Mouse (Mus musculus) erythroblast, embryonic 14.5 days (primary cell): ENCODE results near the gene Wdr1. TPM values are rescaled to one million over a fixed set of nuclear protein-coding genes. Genes with fewer than 3 reads are reported as not detected.
"Not testable (repeated sequence)": the region's sequence is repeated elsewhere in the genome, so short reads cannot be mapped to it uniquely, and the experiment has no call there.

Experiments
- H3K27me3 ChIP-seq: 2 replicates; pipeline ENCODE4 v1.6.1; 2012; ENCODE audit warnings: inconsistent platforms; ENCODE audit not compliant: control insufficient read depth
- H3K36me3 ChIP-seq: 2 replicates; pipeline ENCODE4 v1.6.1; 2012; ENCODE audit warnings: mild to moderate bottlenecking, inconsistent platforms; ENCODE audit not compliant: control insufficient read depth
- H3K4me1 ChIP-seq: 2 replicates; pipeline ENCODE4 v1.6.1; 2012; ENCODE audit warnings: inconsistent platforms; ENCODE audit not compliant: control insufficient read depth
- H3K4me3 ChIP-seq: replicated peaks from 2 replicates; pipeline ENCODE3; 2012; ENCODE audit warnings: moderate library complexity, mild to moderate bottlenecking, inconsistent platforms
- H3K9me3 ChIP-seq: 2 replicates; pipeline ENCODE4 v1.6.1; 2012; ENCODE audit warnings: low read length, inconsistent platforms, mixed read lengths; ENCODE audit not compliant: control insufficient read depth
- GATA1 ChIP-seq: IDR thresholded peaks from 2 replicates; pipeline ENCODE4 v1.6.1; 2012; ENCODE audit warnings: low read length, inconsistent platforms, mixed read lengths
- TAL1 ChIP-seq: IDR thresholded peaks from 3 replicates; pipeline ENCODE4 v1.6.1; 2012; ENCODE audit warnings: low read length, inconsistent platforms, mixed read lengths
- polyA plus RNA-seq: library from polyadenylated mRNA; stranded (reverse); fragments of >175 nt; gene quantifications from 2 replicates; pipeline ENCODE4 v1.2.3, GENCODE M21; 2012

Wdr1 gene
- polyA plus RNA-seq, result 3.2 and 4.1 TPM in 2 replicates

GRCm38 (mm10) chr5:38563121-38563520 is at the start of gene Wdr1:
TSS of gene Wdr1 (minus strand) at chr5:38563221.
- no peak for TF ChIP-seq TAL1
- no peak for TF ChIP-seq GATA1
- Histone ChIP-seq H3K9me3 (no peaks in the 10 kb centered on the region), H3K27me3 (no peaks in the 10 kb centered on the region), H3K36me3 (peaks cover 24% of the 10 kb centered on the region), H3K4me1 (peaks cover 30% of the 10 kb centered on the region), H3K4me3 (peak within 1 kb of the TSS; percentile 76)

GRCm38 (mm10) chr5:38611118-38611517 is 48.1 kb upstream of the Wdr1 start:
- no peaks in the 10 kb centered on the region for H3K36me3 ChIP-seq
- no peak overlapping the region for H3K4me3 ChIP-seq
- H3K9me3 ChIP-seq, result no peaks in the 10 kb centered on the region
- H3K4me1 ChIP-seq, result no peaks in the 10 kb centered on the region
- TF ChIP-seq TAL1 (no peak), GATA1 (no peak)
- H3K27me3 ChIP-seq, result no peaks in the 10 kb centered on the region

GRCm38 (mm10) chr5:38608219-38608618 is 45.2 kb upstream of the Wdr1 start:
- not testable (repeated sequence) for H3K4me1 ChIP-seq, H3K36me3 ChIP-seq, H3K27me3 ChIP-seq, H3K9me3 ChIP-seq, H3K4me3 ChIP-seq

GRCm38 (mm10) chr5:38598647-38599304 is 35.8 kb upstream of the Wdr1 start:
- Histone ChIP-seq H3K36me3 (no peaks in the 10 kb centered on the region), H3K4me3 (no peak overlapping the region), H3K4me1 (no peaks in the 10 kb centered on the region), H3K9me3 (no peaks in the 10 kb centered on the region), H3K27me3 (no peaks in the 10 kb centered on the region)
- TF ChIP-seq GATA1 (no peak), TAL1 (no peak)

GRCm38 (mm10) chr5:38588924-38589323 is 25.9 kb upstream of the Wdr1 start:
- H3K36me3 ChIP-seq, result no peaks in the 10 kb centered on the region
- H3K4me3 ChIP-seq, result no peak overlapping the region
- H3K27me3 ChIP-seq, result no peaks in the 10 kb centered on the region
- no peak for TF ChIP-seq TAL1
- no peaks in the 10 kb centered on the region for H3K9me3 ChIP-seq
- H3K4me1 ChIP-seq, result peaks cover 3% of the 10 kb centered on the region

- peaks cover 3% of the 10 kb centered on the region for H3K4me1 ChIP-seq
- no peaks in the 10 kb centered on the region for H3K9me3 ChIP-seq
- H3K36me3 ChIP-seq, result no peaks in the 10 kb centered on the region
- no peak overlapping the region for H3K4me3 ChIP-seq
- H3K27me3 ChIP-seq, result no peaks in the 10 kb centered on the region
- TF ChIP-seq GATA1 (no peak), TAL1 (no peak)
Observed at GRCm38 (mm10) chr5:38585450-38585849, 22.4 kb upstream of the Wdr1 start.

- H3K4me1 ChIP-seq, result peaks cover 3% of the 10 kb centered on the region
- no peaks in the 10 kb centered on the region for H3K36me3 ChIP-seq
- no peak for TF ChIP-seq GATA1
- TF ChIP-seq TAL1, result no peak
- H3K4me3 ChIP-seq, result no peak overlapping the region
- no peaks in the 10 kb centered on the region for H3K27me3 ChIP-seq
- H3K9me3 ChIP-seq, result no peaks in the 10 kb centered on the region
Observed at GRCm38 (mm10) chr5:38583026-38583425, 20.0 kb upstream of the Wdr1 start.

GRCm38 (mm10) chr5:38580703-38581102 is 17.7 kb upstream of the Wdr1 start:
- peaks cover 3% of the 10 kb centered on the region for H3K4me1 ChIP-seq
- TF ChIP-seq TAL1 (no peak), GATA1 (no peak)
- H3K36me3 ChIP-seq, result no peaks in the 10 kb centered on the region
- H3K9me3 ChIP-seq, result no peaks in the 10 kb centered on the region
- H3K27me3 ChIP-seq, result no peaks in the 10 kb centered on the region
- H3K4me3 ChIP-seq, result no peak overlapping the region

- Histone ChIP-seq H3K4me1 (no peaks in the 10 kb centered on the region; the same call in 1 of the 2 replicates), H3K36me3 (no peaks in the 10 kb centered on the region), H3K4me3 (no peak overlapping the region), H3K27me3 (no peaks in the 10 kb centered on the region), H3K9me3 (0 out of 2 replicates have a peak, but pooled peaks cover 2% of the 10 kb centered on the region)
- TF ChIP-seq TAL1 (no peak), GATA1 (no peak)
Observed at GRCm38 (mm10) chr5:38570876-38571275, 7.9 kb upstream of the Wdr1 start.

GRCm38 (mm10) chr5:38568652-38569051 is 5.6 kb upstream of the Wdr1 start:
- no peaks in the 10 kb centered on the region; the same call in 1 of the 2 replicates for H3K4me1 ChIP-seq
- H3K9me3 ChIP-seq, result 0 out of 2 replicates have a peak, but pooled peaks cover 2% of the 10 kb centered on the region
- no peaks in the 10 kb centered on the region for H3K36me3 ChIP-seq
- H3K4me3 ChIP-seq, result no peak overlapping the region
- H3K27me3 ChIP-seq, result no peaks in the 10 kb centered on the region
- TF ChIP-seq TAL1 (no peak), GATA1 (no peak)
